Mouse (Mus musculus): ENCODE data around the gene Gm28576.
"Not testable (repeated sequence)": the region's sequence is repeated elsewhere in the genome, so short reads cannot be mapped to it uniquely, and the experiment has no call there.

Gm28576 gene

GRCm38 (mm10) chrY:7722641-7723040 lies at the start of gene Gm28576:
TSS of gene Gm28576 (plus strand) at chrY:7722941.
- DNase-seq: not testable (repeated sequence)

Data from cerebellum, adult 8-10 months (tissue).